10 mouse cellular contexts compared by ENCODE assay signal in the genomic region with DNA sequence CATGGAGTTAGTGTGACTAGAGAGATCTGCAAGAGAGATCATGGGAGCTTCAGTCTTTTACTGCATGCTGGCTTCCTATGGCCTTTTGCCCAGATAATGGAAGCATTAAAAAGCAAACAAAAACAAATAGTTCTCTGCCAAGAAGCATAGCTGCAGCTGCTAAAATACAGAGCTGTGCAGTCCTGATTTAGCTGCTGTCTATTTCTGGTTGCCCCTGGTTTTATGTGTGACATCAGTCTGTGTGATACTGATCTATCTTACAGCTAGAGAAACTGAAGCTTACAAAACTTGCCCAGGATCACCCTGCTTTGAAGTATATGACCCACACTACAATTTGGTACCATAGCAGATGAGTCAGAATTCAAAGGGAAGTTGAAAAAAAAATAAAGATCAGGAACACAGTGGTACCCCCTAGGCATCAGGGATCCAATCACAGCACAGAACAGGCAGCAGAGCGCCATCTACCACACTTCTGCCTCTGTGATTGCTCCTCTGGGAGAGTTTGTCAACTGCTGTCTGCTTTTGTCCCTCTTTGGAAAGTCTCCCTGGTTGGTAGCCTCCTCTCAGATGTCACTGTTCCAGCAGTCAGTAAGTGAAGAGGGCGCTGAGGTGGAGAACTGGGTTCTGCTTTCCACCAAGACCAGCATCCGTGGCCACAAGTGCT. TPM values are rescaled to one million over a fixed set of nuclear protein-coding genes. Genes with fewer than 3 reads are reported as not detected.
DNase-seq lines count a peak whose midpoint lies in the region; ATAC-seq and TF ChIP-seq lines count a peak whose summit lies in the region.
"Had no signal": no experiment of that assay in that cellular context is flagged by ENCODE, and none has a peak within 500 bp of the region (broad histone marks: within the 10 kb centered on the region; RNA-seq: fewer than 3 reads in every experiment).

No protein-coding gene starts in this region.

- no peaks in the 10 kb centered on the region for H3K4me1 ChIP-seq in embryonic facial prominence, embryonic 15.5 days
- no peaks in the 10 kb centered on the region for H3K4me1 ChIP-seq in hindbrain, embryonic 10.5 days (replicated peaks)

- H3K27ac ChIP-seq in gastrocnemius, adult 2 months, result peak overlapping the region; percentile 70
- peak overlapping the region; percentile 58; the same call in 1 of the 2 replicates for H3K27ac ChIP-seq in embryonic facial prominence, embryonic 15.5 days (replicated peaks)
- no peak overlapping the region for H3K27ac ChIP-seq in hindbrain, embryonic 10.5 days
- H3K27ac ChIP-seq: liver, embryonic 15.5 days had no signal

- peaks cover 7% of the 10 kb centered on the region; the same call in 1 of the 2 replicates for H3K36me3 ChIP-seq in embryonic facial prominence, embryonic 15.5 days
- H3K36me3 ChIP-seq in hindbrain, embryonic 10.5 days, result no peaks in the 10 kb centered on the region
- H3K36me3 ChIP-seq: liver, embryonic 15.5 days had no signal

- H3K4me3 ChIP-seq in gastrocnemius, adult 2 months, result no peak overlapping the region
- no peak overlapping the region for H3K4me3 ChIP-seq in embryonic facial prominence, embryonic 15.5 days (replicated peaks)
- H3K4me3 ChIP-seq in hindbrain, embryonic 10.5 days, result no peak overlapping the region
- H3K4me3 ChIP-seq: liver, embryonic 15.5 days had no signal

- H3K27me3 ChIP-seq in embryonic facial prominence, embryonic 15.5 days, result no peaks in the 10 kb centered on the region
- H3K27me3 ChIP-seq in hindbrain, embryonic 10.5 days (ENCODE audit: insufficient read depth, poor library complexity, severe bottlenecking), result no peaks in the 10 kb centered on the region
- H3K27me3 ChIP-seq: liver, embryonic 15.5 days had no signal

- ATAC-seq in embryonic facial prominence, embryonic 15.5 days (ENCODE audit: insufficient number of reproducible peaks, low FRiP score, low TSS enrichment, low read depth), result no peak

- peak; percentile 30; the same call in 1 of the 2 replicates for TF ChIP-seq CTCF in gastrocnemius, adult 2 months (IDR thresholded peaks at IDR 0.05)

- WGBS in embryonic facial prominence, embryonic 15.5 days, result 73% methylated on average over 3 of the region's 3 CpGs
- 79% methylated on average over 3 of the region's 3 CpGs for WGBS in hindbrain, embryonic 10.5 days

- no peak overlapping the region for H3K9ac ChIP-seq in embryonic facial prominence, embryonic 15.5 days
- H3K9ac ChIP-seq: liver, embryonic 15.5 days had no signal

- no peaks in the 10 kb centered on the region for H3K9me3 ChIP-seq in embryonic facial prominence, embryonic 15.5 days (replicated peaks)
- no peaks in the 10 kb centered on the region for H3K9me3 ChIP-seq in hindbrain, embryonic 10.5 days
- H3K9me3 ChIP-seq: liver, embryonic 15.5 days had no signal

- DNase-seq in gastrocnemius, adult 2 months, result no peak
- DNase-seq in gastrocnemius, postnatal 4 days (ENCODE audit: low spot score in 2 of 2), result no peak
- peak; percentile 11 for DNase-seq in layer of hippocampus, adult 11-12 months (ENCODE audit: low spot score)
- no peak for DNase-seq in layer of hippocampus, adult 9-11 months
- peak; percentile 67 for DNase-seq in A20 (ENCODE audit: low read depth, low spot score)
- no peak for DNase-seq in cerebellum, adult 9-10 months
- DNase-seq in hindbrain, embryonic 10.5 days (ENCODE audit: low spot score), result no peak
- DNase-seq: right cerebral cortex, postnatal 4 days had no signal

- intact Hi-C loops in gastrocnemius, adult 2 months (cut with DNase I), result no loop called here

- no peak overlapping the region for H3K4me2 ChIP-seq in embryonic facial prominence, embryonic 15.5 days (replicated peaks)
- H3K4me2 ChIP-seq: liver, embryonic 15.5 days had no signal

RNA-seq across cellular contexts. Expression of gene Stard9, which starts 34.7 kb away (rescaled TPM):
- total RNA-seq in gastrocnemius, adult 2 months (2021), result 1 to 10 TPM; 3.0 TPM
- total RNA-seq in gastrocnemius, postnatal 4 days (2021), result 10 to 100 TPM; 25.6 to 30.7 TPM
- polyA plus RNA-seq in embryonic facial prominence, embryonic 15.5 days (2015; fragmentation: Nextera tagmentation; extraction: Ambion mirVana), result 6.7 and 7.3 TPM in 2 replicates
- 2.8 and 3.2 TPM in 2 replicates for polyA plus RNA-seq in hindbrain, embryonic 10.5 days (2016; fragmentation: Nextera tagmentation; extraction: Ambion mirVana)

RNA-seq across cellular contexts. Expression of gene Lrrc57, which starts 54.3 kb away (rescaled TPM):
- 10 to 100 TPM in 1 of 2 experiments, 1 to 10 TPM in 1; 9.9 to 13.9 TPM for total RNA-seq in gastrocnemius, adult 2 months (2021)
- 10 to 100 TPM; 11.5 to 13.9 TPM for total RNA-seq in gastrocnemius, postnatal 4 days (2021)
- 24.7 and 26.3 TPM in 2 replicates for polyA plus RNA-seq in embryonic facial prominence, embryonic 15.5 days (2015; fragmentation: Nextera tagmentation; extraction: Ambion mirVana)
- 30.3 and 34.2 TPM in 2 replicates for polyA plus RNA-seq in hindbrain, embryonic 10.5 days (2016; fragmentation: Nextera tagmentation; extraction: Ambion mirVana)

RNA-seq across cellular contexts. Expression of gene Haus2, which starts 54.4 kb away (rescaled TPM):
- 1 to 10 TPM; 5.7 to 8.6 TPM for total RNA-seq in gastrocnemius, adult 2 months (2021)
- 10 to 100 TPM; 10.9 to 11.0 TPM for total RNA-seq in gastrocnemius, postnatal 4 days (2021)
- polyA plus RNA-seq in embryonic facial prominence, embryonic 15.5 days (2015; fragmentation: Nextera tagmentation; extraction: Ambion mirVana), result 20.6 and 22.4 TPM in 2 replicates
- polyA plus RNA-seq in hindbrain, embryonic 10.5 days (2016; fragmentation: Nextera tagmentation; extraction: Ambion mirVana), result 32.5 and 37.0 TPM in 2 replicates

Comparison
In these comparisons a context has a peak if more than half of its experiments do, and no peak if none do; other contexts are left out.
1. DNase-seq: peak in layer of hippocampus, adult 11-12 months (single experiment) and A20 (single experiment); none in gastrocnemius, adult 2 months (single experiment), gastrocnemius, postnatal 4 days (0 of 2), layer of hippocampus, adult 9-11 months (single experiment), cerebellum, adult 9-10 months (single experiment) and hindbrain, embryonic 10.5 days (single experiment).
2. RNA of gene Stard9, which starts 34.7 kb away (total RNA-seq): 25.6 to 30.7 TPM in gastrocnemius, postnatal 4 days; 3.0 TPM in gastrocnemius, adult 2 months; every median in the first group is over 4 times any median in the second.